Mouse (Mus musculus) forebrain, embryonic 16.5 days (tissue): ENCODE measurements at regions not wholly inside any gene's neighbourhood (a gene's known extent, or its start where the extent isn't known, plus 50 kb on each side); places are given as distances from the start of the nearest gene placed in this dataset.

Experiments used
- ATAC-seq: fragments of 200-750 bp; cut with Nextera tagmentation; 2 replicates; pipeline ENCODE4 v1.8.0; 2017; ENCODE audit warnings: mild to moderate bottlenecking, moderate library complexity
- H3K27ac ChIP-seq: fragments of 300-500 bp; sonication (generic); 2 replicates; pipeline ENCODE4 v1.5.1; 2014; ENCODE audit warnings: low read length, control low read depth
- H3K27me3 ChIP-seq: fragments of 300-500 bp; sonication (generic); replicated peaks from 2 replicates; pipeline ENCODE4 v1.6.1; 2014; ENCODE audit warnings: low read length; ENCODE audit not compliant: control insufficient read depth, insufficient read depth
- H3K36me3 ChIP-seq: fragments of 300-500 bp; sonication (generic); 2 replicates; pipeline ENCODE4 v1.6.1; 2014; ENCODE audit not compliant: control insufficient read depth, insufficient read depth
- H3K4me1 ChIP-seq: fragments of 300-500 bp; sonication (generic); replicated peaks from 2 replicates; pipeline ENCODE4 v1.6.1; 2014; ENCODE audit warnings: low read length; ENCODE audit not compliant: control insufficient read depth, insufficient read depth
- H3K4me2 ChIP-seq: fragments of 300-500 bp; sonication (generic); 2 replicates; pipeline ENCODE4 v1.6.1; 2014; ENCODE audit warnings: mild to moderate bottlenecking, low read length, control low read depth
- H3K4me3 ChIP-seq: fragments of 300-500 bp; sonication (generic); replicated peaks from 2 replicates; pipeline ENCODE4 v1.5.1; 2014; ENCODE audit warnings: mild to moderate bottlenecking, low read length, control low read depth
- H3K9ac ChIP-seq: fragments of 300-500 bp; sonication (generic); replicated peaks from 2 replicates; pipeline ENCODE4 v1.6.1; 2014; ENCODE audit warnings: low read depth, low read length, control low read depth
- H3K9me3 ChIP-seq: fragments of 300-500 bp; sonication (generic); 2 replicates; pipeline ENCODE4 v1.6.1; 2016; ENCODE audit warnings: low read length; ENCODE audit not compliant: control insufficient read depth
- WGBS: fragments of 180-500 bp; shearing (Covaris S2); extraction: QIAGEN DNeasy Blood & Tissue Kit; methylation state at CpG from one replicate; pipeline ENCODE4 v1.1.7; 2014; 5-methylcytosine and 5-hydroxymethylcytosine counted together

- no peak overlapping the region for H3K4me3 ChIP-seq
- no peak for ATAC-seq
- no peak overlapping the region for H3K9ac ChIP-seq
- H3K36me3 ChIP-seq, result no peaks in the 10 kb centered on the region
- H3K4me1 ChIP-seq, result no peaks in the 10 kb centered on the region
- 60% methylated on average over 1 of the region's 1 CpGs for WGBS
- H3K27me3 ChIP-seq, result no peaks in the 10 kb centered on the region
- H3K4me2 ChIP-seq, result no peak overlapping the region
- no peak overlapping the region for H3K27ac ChIP-seq
- no peaks in the 10 kb centered on the region for H3K9me3 ChIP-seq
Measured at GRCm38 (mm10) chr4:27130108-27130507, 783.4 kb upstream of the Manea start.

DNA sequence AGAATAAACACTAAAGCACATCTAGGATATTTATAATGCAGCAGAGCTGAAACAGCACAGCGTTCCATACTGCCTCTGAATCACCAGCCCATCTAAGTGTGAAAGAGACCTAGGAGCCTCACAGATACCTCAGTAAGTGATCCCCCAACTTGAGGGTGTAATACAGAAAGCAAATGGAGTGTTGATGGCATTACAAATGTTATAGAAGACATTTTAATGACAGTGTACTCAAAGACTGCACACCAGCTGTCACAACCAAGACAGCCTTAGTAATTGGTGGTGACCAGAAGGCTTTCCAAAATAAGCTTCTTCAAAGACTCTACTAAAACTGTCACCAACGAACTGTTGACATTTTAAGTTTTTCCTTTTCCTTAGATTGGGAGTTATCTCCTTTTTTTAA lies 771.3 kb upstream of the Manea start:
- peak; percentile 38; the same call in 1 of the 2 replicates for ATAC-seq
- 61% methylated on average over 2 of the region's 2 CpGs for WGBS
- Histone ChIP-seq H3K27me3 (no peaks in the 10 kb centered on the region), H3K9me3 (no peaks in the 10 kb centered on the region), H3K9ac (no peak overlapping the region), H3K4me3 (no peak overlapping the region), H3K27ac (no peak overlapping the region), H3K36me3 (no peaks in the 10 kb centered on the region), H3K4me1 (0 out of 2 replicates have a peak, but pooled peaks cover 2% of the 10 kb centered on the region), H3K4me2 (no peak overlapping the region)

- WGBS, result 42% methylated on average over 2 of the region's 2 CpGs
- ATAC-seq, result peak; percentile 84
- no peak overlapping the region for H3K4me3 ChIP-seq
- no peaks in the 10 kb centered on the region for H3K36me3 ChIP-seq
- H3K4me2 ChIP-seq, result no peak overlapping the region
- no peak overlapping the region for H3K9ac ChIP-seq
- no peak overlapping the region for H3K27ac ChIP-seq
- 0 out of 2 replicates have a peak, but pooled peaks cover 2% of the 10 kb centered on the region for H3K4me1 ChIP-seq
- no peaks in the 10 kb centered on the region for H3K27me3 ChIP-seq
- H3K9me3 ChIP-seq, result no peaks in the 10 kb centered on the region
Measured at GRCm38 (mm10) chr4:27117075-27117827, 770.6 kb upstream of the Manea start.

GRCm38 (mm10) chr4:27105436-27105835 lies 758.7 kb upstream of the Manea start:
- Histone ChIP-seq H3K27me3 (no peaks in the 10 kb centered on the region), H3K4me1 (no peaks in the 10 kb centered on the region), H3K4me3 (no peak overlapping the region), H3K36me3 (no peaks in the 10 kb centered on the region), H3K9ac (no peak overlapping the region), H3K27ac (no peak overlapping the region), H3K9me3 (no peaks in the 10 kb centered on the region), H3K4me2 (no peak overlapping the region)
- no peak for ATAC-seq
- WGBS, result 79% methylated on average over 2 of the region's 2 CpGs

GRCm38 (mm10) chr4:27096245-27096644 lies 749.6 kb upstream of the Manea start:
- H3K9me3 ChIP-seq, result no peaks in the 10 kb centered on the region
- H3K36me3 ChIP-seq, result no peaks in the 10 kb centered on the region
- no peak overlapping the region for H3K4me2 ChIP-seq
- H3K4me1 ChIP-seq, result no peaks in the 10 kb centered on the region
- no peak overlapping the region for H3K27ac ChIP-seq
- H3K4me3 ChIP-seq, result no peak overlapping the region
- H3K27me3 ChIP-seq, result no peaks in the 10 kb centered on the region
- no peak for ATAC-seq
- 83% methylated on average over 3 of the region's 3 CpGs for WGBS
- H3K9ac ChIP-seq, result no peak overlapping the region

DNA sequence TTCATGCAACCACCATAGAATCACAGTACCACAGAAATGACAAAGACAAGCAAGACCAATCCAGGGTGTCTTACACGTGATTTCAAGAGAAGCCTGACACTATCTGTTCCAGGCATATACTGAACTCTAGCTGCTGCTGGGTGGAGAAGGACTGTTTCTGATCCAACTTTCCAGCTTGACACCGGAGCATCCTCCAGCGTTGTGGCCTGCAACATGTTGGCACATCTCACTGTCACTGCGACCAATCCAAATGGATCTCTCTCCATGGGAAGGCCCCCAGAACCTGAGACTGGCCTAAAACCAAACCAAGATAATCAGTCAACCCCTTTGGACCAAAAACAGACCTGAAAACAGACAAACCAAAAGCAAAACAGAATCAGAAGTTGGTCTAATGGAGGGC lies 703.3 kb upstream of the Manea start:
- no peak overlapping the region for H3K4me3 ChIP-seq
- no peak overlapping the region for H3K27ac ChIP-seq
- no peak overlapping the region for H3K4me2 ChIP-seq
- H3K9me3 ChIP-seq, result no peaks in the 10 kb centered on the region
- no peaks in the 10 kb centered on the region for H3K36me3 ChIP-seq
- WGBS, result 89% methylated on average over 4 of the region's 4 CpGs
- H3K27me3 ChIP-seq, result no peaks in the 10 kb centered on the region
- no peak overlapping the region for H3K9ac ChIP-seq
- H3K4me1 ChIP-seq, result no peaks in the 10 kb centered on the region
- no peak for ATAC-seq

GRCm38 (mm10) chr4:27049226-27049625 lies 702.5 kb upstream of the Manea start:
- Histone ChIP-seq H3K9ac (no peak overlapping the region), H3K4me3 (no peak overlapping the region), H3K27me3 (no peaks in the 10 kb centered on the region), H3K4me1 (no peaks in the 10 kb centered on the region), H3K4me2 (no peak overlapping the region), H3K27ac (no peak overlapping the region), H3K9me3 (no peaks in the 10 kb centered on the region), H3K36me3 (no peaks in the 10 kb centered on the region)
- 34% methylated on average over 2 of the region's 2 CpGs for WGBS
- ATAC-seq, result no peak
